Mouse (Mus musculus): ENCODE measurements around the gene Fam198a. TPM values are rescaled to one million over a fixed set of nuclear protein-coding genes. Genes with fewer than 3 reads are reported as not detected.
"Not testable (repeated sequence)": the region's sequence is repeated elsewhere in the genome, so short reads cannot be mapped to it uniquely, and the experiment has no call there.

Gene Fam198a
- total RNA-seq, 1 experiment from 2014 or later, result not detected

GRCm38 (mm10) chr9:122006175-122006574, 55.4 kb downstream of the Fam198a start:
- ATAC-seq (replicated peaks; ENCODE audit: insufficient number of reproducible peaks, low FRiP score, low TSS enrichment, poor library complexity, severe bottlenecking), result no peak

- ATAC-seq (replicated peaks; ENCODE audit: insufficient number of reproducible peaks, low FRiP score, low TSS enrichment, poor library complexity, severe bottlenecking), result no peak
Observed at GRCm38 (mm10) chr9:122006609-122007008, 55.8 kb downstream of the Fam198a start.

GRCm38 (mm10) chr9:122008876-122009275, 58.1 kb downstream of the Fam198a start:
- ATAC-seq (replicated peaks; ENCODE audit: insufficient number of reproducible peaks, low FRiP score, low TSS enrichment, poor library complexity, severe bottlenecking), result no peak

- no peak for ATAC-seq (replicated peaks; ENCODE audit: insufficient number of reproducible peaks, low FRiP score, low TSS enrichment, poor library complexity, severe bottlenecking)
Observed at GRCm38 (mm10) chr9:122010751-122011150, 60.0 kb downstream of the Fam198a start.

- no peak for ATAC-seq (replicated peaks; ENCODE audit: insufficient number of reproducible peaks, low FRiP score, low TSS enrichment, poor library complexity, severe bottlenecking)
Observed at GRCm38 (mm10) chr9:122012816-122013215, 62.0 kb downstream of the Fam198a start.

GRCm38 (mm10) chr9:122013629-122014028, 62.8 kb downstream of the Fam198a start:
- no peak for ATAC-seq (replicated peaks; ENCODE audit: insufficient number of reproducible peaks, low FRiP score, low TSS enrichment, poor library complexity, severe bottlenecking)

GRCm38 (mm10) chr9:122014241-122014667, 63.5 kb downstream of the Fam198a start:
- peak; percentile 75 for ATAC-seq (replicated peaks; ENCODE audit: insufficient number of reproducible peaks, low FRiP score, low TSS enrichment, poor library complexity, severe bottlenecking)

GRCm38 (mm10) chr9:122018079-122018478, 67.3 kb downstream of the Fam198a start:
- ATAC-seq (replicated peaks; ENCODE audit: insufficient number of reproducible peaks, low FRiP score, low TSS enrichment, poor library complexity, severe bottlenecking), result no peak

- ATAC-seq (replicated peaks; ENCODE audit: insufficient number of reproducible peaks, low FRiP score, low TSS enrichment, poor library complexity, severe bottlenecking), result no peak
Observed at GRCm38 (mm10) chr9:122018782-122019395, 68.1 kb downstream of the Fam198a start.

- no peak for ATAC-seq (replicated peaks; ENCODE audit: insufficient number of reproducible peaks, low FRiP score, low TSS enrichment, poor library complexity, severe bottlenecking)
Observed at GRCm38 (mm10) chr9:122020321-122020720, 69.5 kb downstream of the Fam198a start.

- ATAC-seq (replicated peaks; ENCODE audit: insufficient number of reproducible peaks, low FRiP score, low TSS enrichment, poor library complexity, severe bottlenecking), result not testable (repeated sequence)
Observed at GRCm38 (mm10) chr9:122021171-122021570, 70.4 kb downstream of the Fam198a start.

GRCm38 (mm10) chr9:122021581-122021980, 70.8 kb downstream of the Fam198a start:
- no peak for ATAC-seq (replicated peaks; ENCODE audit: insufficient number of reproducible peaks, low FRiP score, low TSS enrichment, poor library complexity, severe bottlenecking)

GRCm38 (mm10) chr9:122022776-122023175, 72.0 kb downstream of the Fam198a start:
- ATAC-seq (replicated peaks; ENCODE audit: insufficient number of reproducible peaks, low FRiP score, low TSS enrichment, poor library complexity, severe bottlenecking), result no peak

GRCm38 (mm10) chr9:122023873-122024272, 73.1 kb downstream of the Fam198a start:
- no peak for ATAC-seq (replicated peaks; ENCODE audit: insufficient number of reproducible peaks, low FRiP score, low TSS enrichment, poor library complexity, severe bottlenecking)

GRCm38 (mm10) chr9:122024419-122024818, 73.6 kb downstream of the Fam198a start:
- ATAC-seq (replicated peaks; ENCODE audit: insufficient number of reproducible peaks, low FRiP score, low TSS enrichment, poor library complexity, severe bottlenecking), result no peak

GRCm38 (mm10) chr9:122025855-122026590, 75.2 kb downstream of the Fam198a start:
- ATAC-seq (replicated peaks; ENCODE audit: insufficient number of reproducible peaks, low FRiP score, low TSS enrichment, poor library complexity, severe bottlenecking), result no peak

- ATAC-seq (replicated peaks; ENCODE audit: insufficient number of reproducible peaks, low FRiP score, low TSS enrichment, poor library complexity, severe bottlenecking), result no peak
Observed at GRCm38 (mm10) chr9:122027081-122027913, 76.5 kb downstream of the Fam198a start.

- ATAC-seq (replicated peaks; ENCODE audit: insufficient number of reproducible peaks, low FRiP score, low TSS enrichment, poor library complexity, severe bottlenecking), result no peak
Observed at GRCm38 (mm10) chr9:122027914-122028745, 77.3 kb downstream of the Fam198a start.

GRCm38 (mm10) chr9:122029765-122030164, 79.0 kb downstream of the Fam198a start:
- no peak for ATAC-seq (replicated peaks; ENCODE audit: insufficient number of reproducible peaks, low FRiP score, low TSS enrichment, poor library complexity, severe bottlenecking)

All from monocyte, adult 5-6 weeks (primary cell).